Mouse (Mus musculus) lung, postnatal 0 days (tissue): Measurements from ENCODE around the gene Fdx1l. TPM values are rescaled to one million over a fixed set of nuclear protein-coding genes. Genes with fewer than 3 reads are reported as not detected.
"Not testable (repeated sequence)": the region's sequence is repeated elsewhere in the genome, so short reads cannot be mapped to it uniquely, and the experiment has no call there.

Experiments used
- ATAC-seq: fragments of 200-750 bp; cut with Nextera tagmentation; 2 replicates; pipeline ENCODE4 v1.8.0; 2017; ENCODE audit warnings: moderate library complexity
- DNase-seq: peaks from one replicate; pipeline ENCODE4 v3.0.0-alpha.2; 2016; ENCODE audit warnings: low spot score
- H3K27ac ChIP-seq: fragments of 300-500 bp; sonication (generic); 2 replicates; pipeline ENCODE4 v1.5.1; 2014; ENCODE audit warnings: antibody characterized with exemption, mild to moderate bottlenecking, low read length, mixed read lengths
- H3K27me3 ChIP-seq: fragments of 300-500 bp; sonication (generic); replicated peaks from 2 replicates; pipeline ENCODE4 v1.6.1; 2014; ENCODE audit warnings: low read length, mixed read lengths; ENCODE audit not compliant: insufficient read depth
- H3K36me3 ChIP-seq: fragments of 300-500 bp; sonication (generic); 2 replicates; pipeline ENCODE4 v1.6.1; 2014; ENCODE audit warnings: low read length, mixed read lengths; ENCODE audit not compliant: insufficient read depth
- H3K4me1 ChIP-seq: fragments of 300-500 bp; sonication (generic); 2 replicates; pipeline ENCODE4 v1.6.1; 2014; ENCODE audit warnings: antibody characterized with exemption, low read depth, low read length, mixed read lengths; ENCODE audit not compliant: insufficient read depth
- H3K4me2 ChIP-seq: fragments of 300-500 bp; sonication (generic); replicated peaks from 2 replicates; pipeline ENCODE4 v1.6.1; 2014; ENCODE audit warnings: low read depth, mild to moderate bottlenecking, low read length, moderate library complexity, mixed read lengths
- H3K4me3 ChIP-seq: fragments of 300-500 bp; sonication (generic); 2 replicates; pipeline ENCODE4 v1.5.1; 2014; ENCODE audit warnings: low read depth, low read length
- H3K9ac ChIP-seq: fragments of 300-500 bp; sonication (generic); replicated peaks from 2 replicates; pipeline ENCODE4 v1.6.1; 2014; ENCODE audit warnings: low read depth, mild to moderate bottlenecking
- H3K9me3 ChIP-seq: fragments of 300-500 bp; sonication (generic); 2 replicates; pipeline ENCODE4 v1.6.1; 2016; ENCODE audit warnings: low read length, mixed read lengths
- CTCF ChIP-seq: IDR thresholded peaks from 2 replicates; pipeline ENCODE4 v1.5.1; 2016; ENCODE audit warnings: antibody characterized with exemption, mild to moderate bottlenecking
- EP300 ChIP-seq: IDR thresholded peaks from 2 replicates; pipeline ENCODE4 v1.6.1; 2016; ENCODE audit warnings: antibody characterized with exemption, mild to moderate bottlenecking, control low read depth
- WGBS: fragments of 180-500 bp; shearing (Covaris S2); extraction: QIAGEN DNeasy Blood & Tissue Kit; methylation state at CpG from one replicate; pipeline ENCODE4 v1.1.7; 2014; 5-methylcytosine and 5-hydroxymethylcytosine counted together
- polyA plus RNA-seq: library from polyadenylated mRNA; unstranded; fragments of >200 nt; fragmentation: Nextera tagmentation; extraction: Ambion mirVana; gene quantifications from 2 replicates; pipeline ENCODE4 v1.2.1, GENCODE M21; 2015

Fdx1l gene
- polyA plus RNA-seq, 1 experiment from 2014 or later, result 40.9 TPM

DNA sequence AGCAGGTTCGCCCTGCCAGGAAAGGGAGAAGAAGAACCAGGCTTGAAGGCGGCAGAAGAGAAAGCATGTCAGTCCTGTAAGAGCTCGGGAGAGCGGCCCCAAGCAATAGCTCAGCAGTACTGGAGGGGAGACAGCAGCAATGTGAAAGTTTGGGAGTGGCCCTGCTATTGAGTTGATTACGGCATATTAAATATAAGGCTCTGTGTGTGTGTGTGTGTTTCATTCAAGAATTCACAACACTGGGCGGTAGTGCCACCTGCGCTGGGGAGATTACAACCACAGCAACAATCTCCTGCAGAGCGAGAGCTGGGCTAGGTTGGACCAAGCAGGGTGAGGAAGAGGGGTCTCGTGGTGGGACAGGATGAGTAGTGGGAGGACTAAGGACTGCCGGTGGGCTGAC lies 21.8 kb downstream of the Fdx1l start:
- Histone ChIP-seq H3K9me3 (no peaks in the 10 kb centered on the region), H3K4me3 (no peak overlapping the region), H3K36me3 (no peaks in the 10 kb centered on the region), H3K9ac (no peak overlapping the region), H3K4me2 (no peak overlapping the region), H3K4me1 (no peaks in the 10 kb centered on the region), H3K27ac (no peak overlapping the region), H3K27me3 (no peaks in the 10 kb centered on the region)
- TF ChIP-seq CTCF (no peak), EP300 (no peak)
- no peak for DNase-seq
- ATAC-seq, result no peak
- WGBS, result 51% methylated on average over 10 of the region's 10 CpGs

DNA sequence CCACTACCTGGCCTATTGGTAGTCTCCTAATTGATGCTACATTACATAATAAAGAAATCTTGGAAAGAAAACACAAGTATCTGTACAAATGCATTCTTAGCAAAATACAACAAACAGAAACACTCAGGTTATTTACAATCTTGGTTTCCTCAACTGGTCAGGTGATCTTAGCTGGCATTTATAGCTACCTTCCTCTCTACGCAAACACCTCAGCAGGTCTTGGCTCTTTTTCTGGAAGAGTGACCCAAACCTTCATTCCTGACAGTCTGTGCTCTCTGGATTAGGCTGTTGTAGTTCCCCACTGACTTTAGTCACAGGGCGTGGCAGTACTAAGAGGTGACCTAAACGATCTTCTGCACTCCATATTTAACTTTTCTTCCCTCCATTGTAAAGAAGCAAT lies 28.2 kb downstream of the Fdx1l start:
- WGBS, result 75% methylated on average over 3 of the region's 3 CpGs
- H3K9me3 ChIP-seq, result no peaks in the 10 kb centered on the region
- TF ChIP-seq CTCF, result no peak
- TF ChIP-seq EP300, result no peak

DNA sequence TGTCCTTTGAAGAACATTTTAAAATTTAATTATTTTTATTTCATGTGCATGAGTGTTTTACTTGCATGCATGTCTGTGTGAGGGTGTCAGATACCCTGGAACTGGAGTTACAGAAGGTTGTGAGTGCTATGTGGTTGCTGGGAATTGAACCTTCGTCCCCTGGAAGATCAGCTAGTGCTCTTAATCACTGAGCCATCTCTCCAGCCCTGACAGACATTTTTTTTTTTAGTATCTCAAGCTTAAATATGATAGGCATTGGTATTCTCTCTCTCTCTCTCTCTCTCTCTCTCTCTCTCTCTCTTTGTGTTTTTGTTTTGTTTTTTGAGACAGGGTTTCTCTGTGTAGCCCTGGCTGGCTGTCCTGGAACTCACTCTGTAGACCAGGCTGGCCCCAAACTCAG lies 28.6 kb downstream of the Fdx1l start:
- ATAC-seq, DNase-seq: not testable (repeated sequence)
- 38% methylated on average over 1 of the region's 1 CpGs for WGBS

More for the DNA sequence above, 28.2 kb downstream of the Fdx1l start:
- H3K36me3 ChIP-seq, result no peaks in the 10 kb centered on the region
- H3K9ac ChIP-seq, result no peak overlapping the region
- ATAC-seq (no peak), DNase-seq (no peak)
- no peaks in the 10 kb centered on the region for H3K4me1 ChIP-seq
- H3K27ac ChIP-seq, result no peak overlapping the region
- no peak overlapping the region for H3K4me2 ChIP-seq
- no peaks in the 10 kb centered on the region for H3K27me3 ChIP-seq
- H3K4me3 ChIP-seq, result no peak overlapping the region

DNA sequence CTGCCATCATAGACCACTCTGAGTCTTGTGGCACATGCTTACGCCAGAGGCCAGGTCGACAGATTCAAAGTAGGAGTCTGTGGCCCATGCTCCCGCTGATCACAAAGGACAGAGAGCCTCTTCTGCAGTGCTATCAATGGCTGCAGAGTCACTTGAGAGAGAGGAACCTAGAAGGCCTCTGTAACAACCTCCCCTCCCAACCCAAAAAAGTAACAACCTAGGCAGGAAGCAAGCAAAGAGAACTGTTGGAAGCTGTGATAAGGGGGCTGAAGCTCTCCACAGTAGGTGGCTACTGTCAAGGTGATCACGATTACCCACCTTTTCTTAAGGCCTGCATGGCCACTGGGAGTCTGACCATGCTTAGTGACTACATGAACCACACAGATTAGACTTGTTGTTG lies 29.9 kb downstream of the Fdx1l start:
- H3K9ac ChIP-seq, result no peak overlapping the region
- WGBS, result 82% methylated on average over 4 of the region's 4 CpGs
- DNase-seq, result no peak
- no peak overlapping the region for H3K4me2 ChIP-seq
- no peak overlapping the region for H3K27ac ChIP-seq
- H3K9me3 ChIP-seq, result no peaks in the 10 kb centered on the region
- TF ChIP-seq EP300 (no peak), CTCF (no peak)
- H3K4me3 ChIP-seq, result no peak overlapping the region
- ATAC-seq, result no peak
- no peaks in the 10 kb centered on the region for H3K36me3 ChIP-seq
- no peaks in the 10 kb centered on the region; the same call in 1 of the 2 replicates for H3K27me3 ChIP-seq
- H3K4me1 ChIP-seq, result no peaks in the 10 kb centered on the region

More for the DNA sequence above, 28.6 kb downstream of the Fdx1l start:
- H3K9me3 ChIP-seq, H3K36me3 ChIP-seq, H3K4me1 ChIP-seq, H3K27ac ChIP-seq, H3K27me3 ChIP-seq, H3K9ac ChIP-seq, H3K4me2 ChIP-seq, H3K4me3 ChIP-seq: not testable (repeated sequence)

DNA sequence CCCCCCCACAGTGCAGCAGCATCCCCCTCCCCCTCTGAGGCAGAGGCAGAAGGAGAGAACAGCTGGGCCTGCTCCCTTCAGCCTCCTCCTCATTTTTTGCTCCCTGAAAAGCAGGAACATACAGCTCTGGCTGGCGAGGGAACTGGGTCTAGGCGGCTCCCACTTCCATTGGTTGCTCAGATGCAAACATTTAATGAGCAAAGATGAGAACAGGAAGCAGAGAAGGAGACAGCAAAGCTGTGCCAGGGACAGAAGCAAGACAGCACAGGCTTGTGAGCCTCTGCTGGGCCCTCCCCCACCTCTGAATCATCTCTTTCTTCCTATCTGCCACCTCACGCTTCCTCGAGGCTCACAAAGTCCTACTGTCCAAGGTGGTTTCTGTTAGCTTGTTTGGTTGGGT lies 32.1 kb downstream of the Fdx1l start:
- ATAC-seq (no peak), DNase-seq (no peak)
- TF ChIP-seq CTCF (no peak), EP300 (no peak)
- Histone ChIP-seq H3K4me2 (no peak overlapping the region), H3K27ac (no peak overlapping the region), H3K9me3 (no peaks in the 10 kb centered on the region), H3K9ac (no peak overlapping the region), H3K4me1 (0 out of 2 replicates have a peak, but pooled peaks cover 5% of the 10 kb centered on the region), H3K4me3 (no peak overlapping the region), H3K36me3 (no peaks in the 10 kb centered on the region), H3K27me3 (peaks cover 13% of the 10 kb centered on the region)
- WGBS, result 40% methylated on average over 4 of the region's 4 CpGs

DNA sequence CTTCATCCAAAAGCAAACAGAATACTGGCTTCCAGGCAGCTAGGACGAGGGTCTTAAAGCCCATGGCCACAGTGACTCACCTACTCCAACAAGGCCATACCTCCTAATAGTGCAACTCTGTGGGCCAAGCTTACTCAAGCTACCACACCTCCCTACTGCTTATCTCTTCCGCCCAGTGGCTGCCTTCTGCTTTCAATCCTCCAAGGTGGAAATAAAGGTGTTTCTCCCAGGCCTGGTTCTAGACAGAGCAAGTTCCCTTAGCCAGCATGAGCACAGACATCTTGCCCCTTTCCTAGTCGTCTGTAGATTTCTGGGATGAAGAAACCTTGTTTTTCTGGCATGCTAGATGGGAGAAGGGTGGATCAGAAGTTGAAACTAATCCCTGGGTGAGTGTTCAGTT lies 33.6 kb downstream of the Fdx1l start:
- H3K4me3 ChIP-seq, result no peak overlapping the region
- H3K4me2 ChIP-seq, result no peak overlapping the region
- WGBS, result 67% methylated on average over 3 of the region's 3 CpGs
- no peak overlapping the region for H3K9ac ChIP-seq
- DNase-seq (no peak), ATAC-seq (no peak)
- TF ChIP-seq EP300, result no peak
- no peaks in the 10 kb centered on the region for H3K36me3 ChIP-seq
- H3K27ac ChIP-seq, result no peak overlapping the region
- peaks cover 27% of the 10 kb centered on the region for H3K27me3 ChIP-seq
- no peaks in the 10 kb centered on the region for H3K9me3 ChIP-seq
- H3K4me1 ChIP-seq, result 0 out of 2 replicates have a peak, but pooled peaks cover 5% of the 10 kb centered on the region

DNA sequence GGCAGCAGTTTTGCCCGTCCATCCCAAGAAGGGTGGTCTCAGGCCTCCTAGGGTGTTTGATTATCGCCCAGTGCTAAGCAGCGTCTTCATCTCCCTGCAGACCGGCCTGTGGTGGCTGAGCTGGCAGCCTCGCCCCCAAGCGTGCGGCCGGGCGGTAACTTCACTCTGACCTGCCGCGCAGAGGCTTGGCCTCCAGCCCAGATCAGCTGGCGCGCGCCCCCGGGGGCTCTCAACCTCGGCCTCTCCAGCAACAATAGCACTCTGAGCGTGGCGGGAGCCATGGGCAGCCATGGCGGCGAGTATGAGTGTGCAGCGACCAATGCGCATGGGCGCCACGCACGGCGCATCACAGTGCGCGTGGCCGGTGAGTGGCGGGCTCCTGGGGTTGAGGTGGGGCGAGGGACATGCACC lies 35.9 kb downstream of the Fdx1l start:
- 3% methylated on average over 30 of the region's 31 CpGs for WGBS
- Histone ChIP-seq H3K27me3 (peaks cover 42% of the 10 kb centered on the region), H3K9ac (no peak overlapping the region), H3K4me1 (peaks cover 9% of the 10 kb centered on the region; the same call in 1 of the 2 replicates), H3K4me2 (peak overlapping the region; percentile 57), H3K4me3 (peak overlapping the region; percentile 27), H3K36me3 (no peaks in the 10 kb centered on the region), H3K27ac (no peak overlapping the region), H3K9me3 (no peaks in the 10 kb centered on the region)
- TF ChIP-seq CTCF, result no peak
- TF ChIP-seq EP300, result no peak
- DNase-seq (peak; percentile 68), ATAC-seq (peak; percentile 39)
